Mouse (Mus musculus) liver, adult 2 months (tissue): ENCODE data around the gene Anks1b.

Source experiments
- CTCF ChIP-seq: fragments of 200-500 bp; IDR thresholded peaks from 2 replicates; pipeline ENCODE4 v1.5.1; 2011; ENCODE audit warnings: low read depth, low read length, control low read depth
- POLR2A ChIP-seq: fragments of 200-500 bp; IDR thresholded peaks from 2 replicates; pipeline ENCODE4 v1.6.1; 2011; ENCODE audit warnings: low read length, control low read depth; ENCODE audit not compliant: insufficient read depth; ENCODE audit errors: extremely low read depth

- no peak for TF ChIP-seq CTCF
- no peak for TF ChIP-seq POLR2A
These were observed 17.9 kb upstream of the Anks1b start for GRCm38 (mm10) chr10:89855251-89855875.
